Mouse (Mus musculus): ENCODE measurements around the gene Nin. TPM values are rescaled to one million over a fixed set of nuclear protein-coding genes. Genes with fewer than 3 reads are reported as not detected.

Gene Nin
- total and polyA plus RNA-seq, 2 experiments: 1.1 to 2.1 TPM

- H3K27me3 ChIP-seq (ENCODE audit: control insufficient read depth, insufficient read depth, low read length): no peaks in the 10 kb centered on the region
- DNase-seq (ENCODE audit: extremely low read depth, low read depth, low spot score): no peak
- TF ChIP-seq POLR2A (IDR thresholded peaks at IDR 0.05; ENCODE audit: extremely low read depth, insufficient read depth, low read length) (no peak), CTCF (IDR thresholded peaks at IDR 0.05; ENCODE audit: low read depth, low read length) (no peak)
- H3K36me3 ChIP-seq (ENCODE audit: control insufficient read depth, insufficient read depth, low read length): no peaks in the 10 kb centered on the region
- H3K79me2 ChIP-seq (ENCODE audit: control insufficient read depth, insufficient read depth, low read length): no peaks in the 10 kb centered on the region
- 95% methylated on average over 19 of the region's 19 CpGs for WGBS
- H3K27ac ChIP-seq (replicated peaks; ENCODE audit: insufficient read depth, low read depth, low read length): no peak overlapping the region
- H3K4me3 ChIP-seq (ENCODE audit: insufficient read depth, low read depth, low read length): no peak overlapping the region
- H3K9ac ChIP-seq (ENCODE audit: low read depth, low read length): no peak overlapping the region
- H3K4me1 ChIP-seq (ENCODE audit: control insufficient read depth, insufficient read depth, low read length): no peaks in the 10 kb centered on the region
Measured at GRCm38 (mm10) chr12:70036722-70037305, 76.7 kb downstream of the Nin start.

- no peak for DNase-seq (ENCODE audit: extremely low read depth, low read depth, low spot score)
- TF ChIP-seq CTCF (IDR thresholded peaks at IDR 0.05; ENCODE audit: low read depth, low read length) (no peak), POLR2A (IDR thresholded peaks at IDR 0.05; ENCODE audit: extremely low read depth, insufficient read depth, low read length) (no peak)
- no peak overlapping the region for H3K4me3 ChIP-seq (ENCODE audit: insufficient read depth, low read depth, low read length)
- no peaks in the 10 kb centered on the region for H3K4me1 ChIP-seq (ENCODE audit: control insufficient read depth, insufficient read depth, low read length)
- H3K9ac ChIP-seq (ENCODE audit: low read depth, low read length): no peak overlapping the region
- H3K27ac ChIP-seq (replicated peaks; ENCODE audit: insufficient read depth, low read depth, low read length): no peak overlapping the region
- no peaks in the 10 kb centered on the region for H3K79me2 ChIP-seq (ENCODE audit: control insufficient read depth, insufficient read depth, low read length)
- no peaks in the 10 kb centered on the region for H3K27me3 ChIP-seq (ENCODE audit: control insufficient read depth, insufficient read depth, low read length)
- H3K36me3 ChIP-seq (ENCODE audit: control insufficient read depth, insufficient read depth, low read length): no peaks in the 10 kb centered on the region
Measured at GRCm38 (mm10) chr12:70026233-70026632, 87.3 kb downstream of the Nin start.

- Histone ChIP-seq H3K36me3 (ENCODE audit: control insufficient read depth, insufficient read depth, low read length) (no peaks in the 10 kb centered on the region), H3K4me1 (ENCODE audit: control insufficient read depth, insufficient read depth, low read length) (no peaks in the 10 kb centered on the region), H3K27me3 (ENCODE audit: control insufficient read depth, insufficient read depth, low read length) (no peaks in the 10 kb centered on the region), H3K79me2 (ENCODE audit: control insufficient read depth, insufficient read depth, low read length) (no peaks in the 10 kb centered on the region), H3K4me3 (ENCODE audit: insufficient read depth, low read depth, low read length) (no peak overlapping the region), H3K27ac (replicated peaks; ENCODE audit: insufficient read depth, low read depth, low read length) (no peak overlapping the region), H3K9ac (ENCODE audit: low read depth, low read length) (no peak overlapping the region)
- no peak for DNase-seq (ENCODE audit: extremely low read depth, low read depth, low spot score)
- 92% methylated on average over 6 of the region's 6 CpGs for WGBS
- TF ChIP-seq POLR2A (IDR thresholded peaks at IDR 0.05; ENCODE audit: extremely low read depth, insufficient read depth, low read length): no peak
- TF ChIP-seq CTCF (IDR thresholded peaks at IDR 0.05; ENCODE audit: low read depth, low read length): no peak
Measured at GRCm38 (mm10) chr12:70025431-70025830, 88.1 kb downstream of the Nin start.

GRCm38 (mm10) chr12:70023580-70023979, 89.9 kb downstream of the Nin start:
- WGBS: 84% methylated on average over 4 of the region's 4 CpGs

GRCm38 (mm10) chr12:70018153-70018552, 95.4 kb downstream of the Nin start:
- Histone ChIP-seq H3K79me2 (ENCODE audit: control insufficient read depth, insufficient read depth, low read length) (no peaks in the 10 kb centered on the region), H3K4me3 (ENCODE audit: insufficient read depth, low read depth, low read length) (no peak overlapping the region), H3K9ac (ENCODE audit: low read depth, low read length) (no peak overlapping the region), H3K27me3 (ENCODE audit: control insufficient read depth, insufficient read depth, low read length) (no peaks in the 10 kb centered on the region), H3K36me3 (ENCODE audit: control insufficient read depth, insufficient read depth, low read length) (no peaks in the 10 kb centered on the region), H3K27ac (replicated peaks; ENCODE audit: insufficient read depth, low read depth, low read length) (no peak overlapping the region), H3K4me1 (ENCODE audit: control insufficient read depth, insufficient read depth, low read length) (peaks cover 2% of the 10 kb centered on the region)
- TF ChIP-seq POLR2A (IDR thresholded peaks at IDR 0.05; ENCODE audit: extremely low read depth, insufficient read depth, low read length): no peak
- no peak for TF ChIP-seq CTCF (IDR thresholded peaks at IDR 0.05; ENCODE audit: low read depth, low read length)
- WGBS: 81% methylated on average over 4 of the region's 4 CpGs
- DNase-seq (ENCODE audit: extremely low read depth, low read depth, low spot score): no peak

More at GRCm38 (mm10) chr12:70023580-70023979, 89.9 kb downstream of the Nin start:
- H3K27ac ChIP-seq (replicated peaks; ENCODE audit: insufficient read depth, low read depth, low read length): no peak overlapping the region
- DNase-seq (ENCODE audit: extremely low read depth, low read depth, low spot score): no peak
- TF ChIP-seq POLR2A (IDR thresholded peaks at IDR 0.05; ENCODE audit: extremely low read depth, insufficient read depth, low read length) (no peak), CTCF (IDR thresholded peaks at IDR 0.05; ENCODE audit: low read depth, low read length) (no peak)
- H3K36me3 ChIP-seq (ENCODE audit: control insufficient read depth, insufficient read depth, low read length): no peaks in the 10 kb centered on the region
- H3K4me3 ChIP-seq (ENCODE audit: insufficient read depth, low read depth, low read length): no peak overlapping the region
- H3K27me3 ChIP-seq (ENCODE audit: control insufficient read depth, insufficient read depth, low read length): no peaks in the 10 kb centered on the region
- no peaks in the 10 kb centered on the region for H3K79me2 ChIP-seq (ENCODE audit: control insufficient read depth, insufficient read depth, low read length)
- no peak overlapping the region for H3K9ac ChIP-seq (ENCODE audit: low read depth, low read length)
- H3K4me1 ChIP-seq (ENCODE audit: control insufficient read depth, insufficient read depth, low read length): no peaks in the 10 kb centered on the region

- H3K27me3 ChIP-seq (ENCODE audit: control insufficient read depth, insufficient read depth, low read length): no peaks in the 10 kb centered on the region
- H3K27ac ChIP-seq (replicated peaks; ENCODE audit: insufficient read depth, low read depth, low read length): no peak overlapping the region
- no peak for DNase-seq (ENCODE audit: extremely low read depth, low read depth, low spot score)
- TF ChIP-seq CTCF (IDR thresholded peaks at IDR 0.05; ENCODE audit: low read depth, low read length) (no peak), POLR2A (IDR thresholded peaks at IDR 0.05; ENCODE audit: extremely low read depth, insufficient read depth, low read length) (no peak)
- H3K36me3 ChIP-seq (ENCODE audit: control insufficient read depth, insufficient read depth, low read length): no peaks in the 10 kb centered on the region
- no peak overlapping the region for H3K9ac ChIP-seq (ENCODE audit: low read depth, low read length)
- H3K4me1 ChIP-seq (ENCODE audit: control insufficient read depth, insufficient read depth, low read length): peaks cover 7% of the 10 kb centered on the region
- 80% methylated on average over 4 of the region's 4 CpGs for WGBS
- H3K4me3 ChIP-seq (ENCODE audit: insufficient read depth, low read depth, low read length): no peak overlapping the region
- no peaks in the 10 kb centered on the region for H3K79me2 ChIP-seq (ENCODE audit: control insufficient read depth, insufficient read depth, low read length)
Measured at GRCm38 (mm10) chr12:70015936-70016335, 97.6 kb downstream of the Nin start.
